Mouse (Mus musculus): ENCODE results near the gene Aes. TPM values are rescaled to one million over a fixed set of nuclear protein-coding genes. Genes with fewer than 3 reads are reported as not detected.

Aes gene
- total RNA-seq, 2 experiments from 2014 or later = 667 to 720 TPM

- peak; percentile 100 for DNase-seq
Observed at GRCm38 (mm10) chr10:81545161-81545747, 14.0 kb upstream of the Aes start, which contains the start of gene Gna11. Gna11 (minus strand) TSS chr10:81545190.

DNA sequence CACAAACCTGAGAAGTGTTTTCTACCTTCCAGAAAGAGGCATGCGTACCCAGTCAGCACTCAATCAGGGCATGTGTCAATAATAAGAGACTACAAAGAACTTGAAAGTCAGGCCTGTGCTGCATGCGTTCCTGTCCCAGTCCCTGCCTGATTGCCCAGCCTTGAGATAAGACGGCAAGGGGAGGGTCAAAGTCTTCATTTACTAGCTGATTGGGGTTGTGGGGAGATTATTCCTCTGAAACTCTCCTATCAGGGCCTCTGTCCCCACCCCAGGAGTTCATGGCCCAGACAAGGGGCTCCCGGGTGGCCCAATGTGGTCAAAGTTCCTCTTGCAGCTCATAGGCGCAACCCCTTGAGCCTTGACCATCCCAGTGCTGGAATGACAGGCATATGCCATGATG, 13.0 kb upstream of the Aes start:
- no peak for DNase-seq

GRCm38 (mm10) chr10:81546788-81547571, 12.3 kb upstream of the Aes start:
- no peak for DNase-seq

DNA sequence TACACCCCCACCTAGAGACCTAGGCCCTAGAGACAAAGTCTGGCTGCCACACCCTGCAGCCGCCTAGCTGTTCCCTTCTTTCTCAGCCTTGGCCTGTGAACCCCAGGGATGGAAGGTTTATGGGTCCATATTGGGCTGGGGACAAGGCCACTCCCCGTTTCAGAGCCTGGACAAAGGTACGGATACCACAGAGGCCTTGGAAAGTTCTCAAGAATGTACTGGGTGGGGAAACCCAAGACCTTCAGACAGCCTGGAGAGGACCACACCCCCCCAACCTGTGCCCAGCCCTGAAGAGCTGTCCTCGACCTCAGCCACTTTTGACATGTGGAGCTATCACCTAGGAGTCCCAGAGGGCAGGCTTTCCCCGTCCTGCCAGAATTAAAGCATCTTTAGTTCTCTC, 10.3 kb upstream of the Aes start:
- no peak for DNase-seq

DNA sequence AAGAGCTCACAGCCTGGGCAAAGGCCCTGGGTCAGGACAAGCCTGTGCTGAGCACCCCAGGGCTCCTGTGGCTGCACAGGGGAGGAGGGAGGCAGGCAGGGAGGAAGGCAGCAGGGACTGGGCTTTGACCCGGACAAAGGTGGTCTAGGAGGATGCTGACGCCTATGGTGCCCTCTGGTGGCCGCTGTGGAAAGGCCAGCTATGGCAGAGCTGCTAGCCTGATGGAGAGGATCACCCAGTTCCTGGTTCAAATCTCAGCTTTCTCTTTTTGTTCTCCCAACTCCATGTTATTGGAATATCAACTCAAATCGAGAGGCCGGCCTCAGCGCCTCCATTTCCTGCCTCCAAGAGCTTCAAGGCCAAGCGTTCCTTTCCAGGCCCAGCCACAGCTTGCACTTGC, 9.0 kb upstream of the Aes start:
- no peak for DNase-seq

DNA sequence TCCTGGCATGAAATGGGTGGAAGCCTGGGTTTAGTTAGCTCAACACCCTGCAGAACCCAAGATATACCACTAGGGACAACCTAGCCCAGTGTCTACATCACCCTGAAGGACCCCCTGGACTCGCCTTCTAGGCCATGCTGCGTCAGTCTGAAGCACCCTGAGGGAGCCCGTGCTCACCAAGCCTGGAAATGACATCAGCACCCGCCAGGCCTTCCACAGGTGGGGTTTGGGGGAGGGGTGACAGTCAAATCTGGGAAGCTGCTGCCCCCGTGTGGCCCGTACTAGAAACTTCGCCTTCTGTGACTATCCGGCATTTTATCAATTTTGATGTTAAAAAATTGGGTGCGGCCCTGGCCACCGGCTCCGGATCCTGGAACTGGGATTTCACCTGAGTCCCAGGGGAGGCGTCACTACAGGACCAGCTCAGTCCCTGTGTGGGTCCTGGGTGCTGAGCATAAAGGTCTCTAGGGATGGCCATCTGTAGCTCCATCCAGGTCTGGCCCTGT, 7.6 kb upstream of the Aes start:
- DNase-seq = peak; percentile 70 to 75

DNA sequence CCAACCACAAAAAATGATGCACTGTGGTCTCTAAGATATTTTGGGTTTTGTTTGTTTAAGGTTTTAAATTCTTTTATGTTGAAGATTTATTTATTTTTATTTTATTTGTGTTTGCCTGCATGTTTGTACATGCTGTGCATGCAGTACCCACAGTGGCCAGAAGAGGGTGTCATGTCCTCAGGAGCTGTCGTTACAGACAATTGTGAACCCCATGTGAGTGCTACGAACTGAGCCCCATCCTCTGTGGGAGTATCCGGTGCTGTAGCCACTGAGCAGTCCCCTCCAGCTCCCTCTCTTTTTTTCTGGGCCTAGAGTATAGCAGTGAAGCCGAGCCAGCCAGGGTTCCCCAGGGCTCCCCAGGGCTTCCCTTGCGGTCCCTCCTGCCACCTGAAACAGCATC, 6.1 kb upstream of the Aes start:
- no peak for DNase-seq

GRCm38 (mm10) chr10:81553807-81554755, 5.2 kb upstream of the Aes start:
- DNase-seq = no peak

DNA sequence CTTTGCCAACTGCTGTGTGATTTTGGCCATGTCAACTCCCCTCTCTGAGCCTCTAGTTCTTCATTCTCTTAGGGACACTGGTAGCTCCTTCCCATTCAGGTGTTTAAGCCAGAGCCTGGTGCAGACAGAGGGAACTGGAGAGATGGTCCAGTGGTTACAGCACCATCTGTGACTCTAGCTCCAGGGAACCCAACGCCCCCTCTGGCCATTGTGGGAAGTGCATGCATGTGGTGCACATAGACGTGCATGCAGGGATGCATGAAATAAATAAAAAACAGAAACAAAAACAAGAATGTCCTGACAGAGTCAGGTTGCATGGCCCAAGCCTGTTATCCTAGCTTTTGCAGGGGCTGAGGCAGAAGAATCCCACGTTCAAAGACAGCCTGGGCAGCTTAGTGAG, 3.0 kb upstream of the Aes start:
- no peak for DNase-seq

- no peak for DNase-seq
Observed at GRCm38 (mm10) chr10:81557491-81557890, 1.8 kb upstream of the Aes start.

DNA sequence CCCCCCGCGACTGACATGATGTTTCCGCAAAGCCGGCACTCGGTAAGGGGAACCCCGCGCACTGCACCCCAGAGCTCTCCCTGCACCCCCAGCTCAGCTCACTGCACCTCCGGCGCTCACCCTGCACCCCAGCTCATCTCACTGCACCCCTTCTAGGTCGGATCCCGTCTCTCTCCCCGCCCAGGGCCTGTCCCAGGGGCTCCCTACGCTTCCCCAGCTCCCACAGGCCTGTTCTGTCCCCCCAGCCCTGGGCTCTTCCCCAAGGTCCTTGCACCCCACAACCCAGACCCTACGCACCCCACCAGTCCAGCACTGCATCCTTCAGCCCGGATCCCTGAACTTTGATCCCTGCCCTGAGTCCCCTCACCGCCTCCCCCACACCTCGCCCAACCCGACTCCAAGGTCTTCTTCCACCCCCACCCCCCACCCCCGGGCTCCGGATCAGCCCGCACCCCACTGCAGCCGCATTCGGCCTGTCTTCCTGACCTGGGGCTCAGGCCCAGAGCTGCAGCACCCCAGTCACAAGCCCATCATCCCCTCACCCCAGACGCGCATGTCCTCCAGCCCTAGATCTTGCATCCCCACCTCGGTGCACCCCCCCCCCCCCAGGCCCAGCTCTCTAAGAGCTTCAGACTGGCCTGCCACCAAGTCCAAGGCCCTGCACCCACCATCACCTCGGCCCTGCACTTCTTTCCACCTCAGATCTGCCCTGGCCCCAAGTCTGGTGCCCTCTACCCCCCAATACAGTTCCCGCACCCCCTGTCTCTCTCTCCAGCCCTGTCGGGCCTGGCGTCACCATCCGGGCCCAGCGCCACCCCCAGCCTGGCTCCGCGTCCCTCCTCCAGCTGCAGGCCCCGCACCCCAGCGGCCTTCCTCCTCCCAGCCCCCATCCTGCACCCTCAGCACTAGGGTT, 595 bp downstream of the Aes start:
- DNase-seq = peak; percentile 78 to 79

DNA sequence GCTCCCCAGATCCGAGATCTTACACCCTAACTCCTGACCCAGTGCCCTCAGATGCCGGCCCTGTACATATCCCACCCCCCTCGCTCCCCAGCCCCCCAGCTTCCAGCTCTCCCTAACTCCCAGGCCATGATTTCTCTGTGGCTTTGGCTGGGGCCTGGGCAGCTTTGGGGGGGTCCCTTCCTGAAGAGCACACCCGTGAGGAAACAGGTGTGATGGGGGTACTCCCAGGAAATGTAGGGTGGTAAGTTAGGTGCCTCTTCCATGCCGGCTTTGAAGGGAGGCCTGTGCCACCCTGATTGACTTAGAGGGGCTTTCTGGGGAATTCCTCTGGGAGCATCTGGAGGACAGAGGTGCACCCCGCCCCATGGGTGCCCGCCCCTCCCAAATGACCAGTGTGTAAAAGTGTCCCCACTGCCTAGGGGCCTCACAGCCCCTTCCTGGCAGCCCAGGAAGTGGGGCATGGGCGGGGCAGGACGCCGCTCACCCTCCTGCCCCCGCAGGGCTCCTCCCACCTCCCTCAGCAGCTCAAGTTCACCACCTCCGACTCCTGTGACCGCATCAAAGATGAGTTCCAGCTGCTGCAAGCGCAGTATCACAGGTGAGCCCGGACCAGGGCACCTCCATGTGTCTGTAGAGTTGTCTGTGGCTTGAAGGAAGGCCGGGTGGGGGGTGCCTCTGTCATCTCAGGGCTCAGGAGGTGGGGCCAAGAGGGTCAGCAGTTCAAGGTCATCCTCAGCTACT, 1.6 kb downstream of the Aes start:
- DNase-seq = no peak

GRCm38 (mm10) chr10:81562411-81562810, 3.1 kb downstream of the Aes start:
- no peak for DNase-seq

GRCm38 (mm10) chr10:81563481-81563880, 4.2 kb downstream of the Aes start:
- DNase-seq = no peak

DNA sequence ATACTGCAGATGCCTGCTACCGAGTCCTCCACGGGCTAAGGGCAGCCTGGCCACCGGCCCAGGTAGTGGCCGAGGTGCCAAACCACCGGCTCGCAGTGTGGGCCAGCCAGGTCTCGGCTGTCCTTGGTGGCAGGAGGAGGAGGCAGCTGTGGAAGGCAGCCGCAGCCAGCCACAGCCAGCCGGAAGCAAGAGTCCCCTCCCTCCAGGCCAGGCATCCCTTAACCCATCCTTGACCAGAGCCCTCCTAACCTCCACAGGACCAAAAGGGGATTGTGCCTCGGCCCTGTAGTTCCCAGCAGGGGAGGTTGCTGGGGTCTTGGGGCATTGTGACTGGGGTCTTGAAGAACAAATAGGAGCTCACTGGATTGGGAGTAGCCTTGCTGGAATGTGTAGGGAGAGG, 4.9 kb downstream of the Aes start:
- no peak for DNase-seq

GRCm38 (mm10) chr10:81564734-81565133, 5.4 kb downstream of the Aes start:
- peak in 1 of 2 experiments; percentile 38 for DNase-seq

DNA sequence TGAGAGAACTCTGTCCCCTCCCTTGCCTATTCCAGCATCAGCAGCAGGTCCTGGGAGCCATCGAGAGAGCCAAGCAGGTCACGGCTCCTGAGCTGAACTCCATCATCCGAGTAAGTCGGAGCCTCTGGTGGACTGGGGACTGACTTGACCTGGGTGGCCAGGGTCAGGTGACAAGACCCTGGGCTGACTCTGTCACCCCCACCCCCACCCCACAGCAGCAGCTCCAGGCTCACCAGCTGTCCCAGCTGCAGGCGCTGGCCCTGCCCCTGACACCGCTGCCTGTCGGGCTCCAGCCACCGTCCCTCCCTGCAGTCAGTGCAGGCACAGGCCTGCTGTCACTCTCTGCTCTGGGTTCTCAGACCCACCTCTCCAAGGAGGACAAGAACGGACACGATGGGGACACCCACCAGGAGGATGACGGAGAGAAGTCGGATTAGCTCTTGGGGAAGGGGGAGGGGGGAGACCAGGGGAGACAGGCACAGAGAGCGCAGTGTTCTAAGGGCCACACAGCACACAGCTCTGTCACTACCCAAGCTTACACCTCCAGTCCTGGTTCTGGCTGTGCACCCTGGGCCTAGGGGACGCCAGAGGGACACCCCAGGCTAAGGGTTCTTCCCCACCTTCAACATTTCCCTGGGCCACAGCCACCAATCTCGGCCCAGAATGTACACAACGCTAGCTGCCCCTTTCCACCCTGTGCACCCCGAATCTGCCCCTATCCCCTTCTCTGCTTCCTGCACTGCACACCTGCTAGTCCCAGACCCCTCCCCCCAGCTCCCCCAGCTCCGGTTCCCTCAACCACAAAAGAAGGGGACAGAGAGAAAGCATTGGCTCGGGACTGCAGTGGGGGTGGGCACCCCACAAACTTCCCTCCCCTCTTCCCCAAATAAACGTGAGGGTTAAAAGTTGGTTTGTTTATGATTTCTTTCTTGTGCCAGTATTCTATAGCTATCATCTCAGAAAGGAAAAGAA, 6.3 kb downstream of the Aes start:
- peak in 1 of 2 experiments; percentile 1 for DNase-seq

- peak in 1 of 2 experiments; percentile 1 for DNase-seq
Observed at GRCm38 (mm10) chr10:81568381-81569191, 9.3 kb downstream of the Aes start.

All from layer of hippocampus, postnatal 36 days (tissue).